Mouse (Mus musculus): ENCODE results near the gene Gdpd3.
"Not testable (repeated sequence)": the region's sequence is repeated elsewhere in the genome, so short reads cannot be mapped to it uniquely, and the experiment has no call there.

The Gdpd3 gene

DNA sequence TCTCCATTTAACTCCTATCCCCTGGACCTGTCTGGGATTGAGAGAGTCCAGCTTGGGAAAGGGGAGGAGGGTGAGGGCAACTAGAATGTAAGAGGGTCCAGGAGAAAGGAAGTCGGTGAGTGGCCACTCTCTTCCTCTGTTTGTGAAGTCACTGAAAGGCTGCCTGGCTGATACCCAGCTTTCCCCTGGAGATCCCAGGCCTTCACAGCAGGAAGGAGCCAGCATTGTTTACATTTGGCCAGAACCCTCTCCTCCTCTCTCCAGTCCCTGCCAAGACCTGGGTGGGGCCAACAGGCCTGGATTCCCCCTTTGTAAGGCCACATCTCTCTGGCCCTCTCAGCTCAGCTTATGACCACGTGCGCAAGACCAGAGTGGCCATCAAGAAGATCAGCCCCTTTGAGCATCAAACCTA, 5.7 kb upstream of the Gdpd3 start:
- no peak for DNase-seq (ENCODE audit: extremely low spot score, low read depth, low spot score)

GRCm38 (mm10) chr7:126760956-126761355, 5.2 kb upstream of the Gdpd3 start:
- DNase-seq (ENCODE audit: extremely low spot score, low read depth, low spot score), result no peak

GRCm38 (mm10) chr7:126761529-126762067, 4.5 kb upstream of the Gdpd3 start:
- no peak for DNase-seq (ENCODE audit: extremely low spot score, low read depth, low spot score)

GRCm38 (mm10) chr7:126762471-126763008, 3.6 kb upstream of the Gdpd3 start:
- no peak for DNase-seq (ENCODE audit: extremely low spot score, low read depth, low spot score)

DNA sequence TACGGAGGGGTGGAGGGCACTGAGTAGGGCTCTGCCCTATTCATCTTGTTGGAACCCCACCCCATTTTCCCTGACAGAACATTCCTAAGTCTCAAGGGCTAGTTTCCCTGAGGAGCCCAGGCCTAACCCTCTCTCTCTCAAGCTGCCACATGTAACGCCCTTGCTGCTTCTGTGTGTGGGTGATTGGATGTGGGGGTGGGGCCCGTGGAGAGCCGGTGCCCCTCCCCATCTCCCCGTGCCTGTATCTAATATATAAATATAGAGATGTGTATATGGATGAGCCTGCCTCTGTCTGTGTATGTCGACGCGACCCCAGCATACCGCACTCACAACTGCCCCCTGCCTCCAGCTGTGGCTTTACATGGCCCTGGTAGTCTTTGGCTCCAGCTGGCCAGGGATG, 594 bp upstream of the Gdpd3 start:
- DNase-seq (ENCODE audit: extremely low spot score, low read depth, low spot score), result no peak

GRCm38 (mm10) chr7:126767001-126767400, 867 bp downstream of the Gdpd3 start:
- DNase-seq (ENCODE audit: extremely low spot score, low read depth, low spot score), result no peak

- no peak for DNase-seq (ENCODE audit: extremely low spot score, low read depth, low spot score)
Observed at GRCm38 (mm10) chr7:126770784-126771183, 4.7 kb downstream of the Gdpd3 start.

- DNase-seq (ENCODE audit: extremely low spot score, low read depth, low spot score), result no peak
Observed at GRCm38 (mm10) chr7:126773351-126773750, 7.2 kb downstream of the Gdpd3 start.

DNA sequence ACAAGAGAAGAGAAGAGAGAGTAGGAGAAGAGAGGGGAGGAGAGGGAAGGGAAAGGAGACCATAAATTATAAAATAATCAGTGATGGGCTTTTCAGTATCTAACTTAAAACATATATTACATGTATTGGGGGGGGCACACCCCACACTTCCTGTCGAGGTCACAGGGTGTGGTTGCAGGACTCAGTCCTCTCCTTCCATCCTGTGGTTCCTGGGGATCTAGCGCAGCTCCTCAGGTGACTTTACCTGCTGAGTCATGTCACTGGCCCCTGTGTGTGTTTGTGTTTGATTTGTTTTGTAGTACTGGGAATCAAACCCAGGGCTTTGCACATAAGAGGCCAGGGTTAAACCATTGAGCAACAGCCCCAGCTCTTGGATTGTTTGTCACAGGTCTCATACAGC, 8.3 kb downstream of the Gdpd3 start:
- no peak for DNase-seq (ENCODE audit: extremely low spot score, low read depth, low spot score)

GRCm38 (mm10) chr7:126775185-126775977, 9.2 kb downstream of the Gdpd3 start:
- DNase-seq (ENCODE audit: extremely low spot score, low read depth, low spot score), result no peak

GRCm38 (mm10) chr7:126775978-126776234, 9.8 kb downstream of the Gdpd3 start:
- no peak for DNase-seq (ENCODE audit: extremely low spot score, low read depth, low spot score)

DNA sequence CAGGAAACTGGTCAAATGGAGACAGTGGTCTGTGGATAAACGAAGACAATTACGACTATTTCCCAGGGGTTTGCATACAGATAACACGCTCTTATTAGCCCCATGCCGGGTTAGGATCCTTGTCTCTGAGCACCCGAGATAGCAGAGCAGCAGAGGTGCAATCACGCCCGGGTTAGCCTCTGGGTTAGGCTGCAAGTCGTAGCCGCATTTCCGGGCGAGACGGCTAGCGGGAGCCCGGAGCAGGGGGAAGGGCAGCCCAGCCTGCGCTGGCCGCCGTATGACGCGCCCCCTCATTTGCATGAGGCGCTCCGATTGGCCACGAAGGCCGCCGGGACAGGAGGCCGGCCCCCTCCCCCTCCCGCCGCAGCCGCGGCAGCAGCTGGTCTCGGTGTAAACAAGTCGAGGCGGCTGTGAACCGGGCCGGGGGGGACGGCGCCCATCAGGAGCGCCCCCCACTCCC, 10.5 kb downstream of the Gdpd3 start, which contains the start of gene Ypel3:
Ypel3 (plus strand) TSS at position 358 of the 460 bp plus-strand sequence.
- DNase-seq (ENCODE audit: extremely low spot score, low read depth, low spot score), result no peak

DNA sequence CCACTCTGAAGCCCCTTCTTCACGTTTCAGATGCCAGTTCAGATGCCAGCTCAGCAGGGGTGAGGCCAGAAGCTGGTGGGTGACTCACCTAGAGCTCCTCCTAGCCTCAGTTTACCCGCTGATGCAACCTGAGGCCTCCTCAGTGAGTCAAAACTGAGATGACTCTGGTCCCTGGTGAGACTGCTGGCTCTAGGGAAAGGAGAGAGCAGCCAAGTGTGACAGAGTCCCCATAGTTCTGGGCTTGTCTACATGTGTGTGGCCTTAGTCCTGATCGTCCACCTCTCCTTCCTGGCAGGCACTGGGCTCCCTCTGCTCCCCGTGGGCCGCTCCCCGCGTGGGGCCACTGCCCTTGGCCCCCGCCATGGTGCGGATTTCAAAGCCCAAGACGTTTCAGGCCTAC, 11.3 kb downstream of the Gdpd3 start:
- no peak for DNase-seq (ENCODE audit: extremely low spot score, low read depth, low spot score)

GRCm38 (mm10) chr7:126778147-126778546, 12.0 kb downstream of the Gdpd3 start:
- no peak for DNase-seq (ENCODE audit: extremely low spot score, low read depth, low spot score)

DNA sequence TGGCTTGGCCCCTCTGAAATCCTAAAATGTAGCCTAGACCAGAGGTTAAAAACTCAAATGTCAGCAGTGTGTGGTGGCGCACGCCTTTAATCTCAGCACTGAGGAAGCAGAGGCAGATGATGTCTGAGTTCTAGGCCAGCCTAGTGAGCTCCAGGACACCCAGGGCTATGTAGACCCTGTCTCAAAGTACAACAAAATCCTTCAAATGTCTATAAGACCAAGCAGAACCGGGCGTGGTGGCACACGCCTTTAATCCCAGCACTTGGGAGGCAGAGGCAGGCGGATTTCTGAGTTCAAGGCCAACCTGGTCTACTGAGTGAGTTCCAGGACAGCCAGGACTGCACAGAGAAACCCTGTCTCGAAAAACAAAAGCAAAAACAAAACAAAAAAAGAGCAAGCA, 13.0 kb downstream of the Gdpd3 start:
- DNase-seq (ENCODE audit: extremely low spot score, low read depth, low spot score), result not testable (repeated sequence)

DNA sequence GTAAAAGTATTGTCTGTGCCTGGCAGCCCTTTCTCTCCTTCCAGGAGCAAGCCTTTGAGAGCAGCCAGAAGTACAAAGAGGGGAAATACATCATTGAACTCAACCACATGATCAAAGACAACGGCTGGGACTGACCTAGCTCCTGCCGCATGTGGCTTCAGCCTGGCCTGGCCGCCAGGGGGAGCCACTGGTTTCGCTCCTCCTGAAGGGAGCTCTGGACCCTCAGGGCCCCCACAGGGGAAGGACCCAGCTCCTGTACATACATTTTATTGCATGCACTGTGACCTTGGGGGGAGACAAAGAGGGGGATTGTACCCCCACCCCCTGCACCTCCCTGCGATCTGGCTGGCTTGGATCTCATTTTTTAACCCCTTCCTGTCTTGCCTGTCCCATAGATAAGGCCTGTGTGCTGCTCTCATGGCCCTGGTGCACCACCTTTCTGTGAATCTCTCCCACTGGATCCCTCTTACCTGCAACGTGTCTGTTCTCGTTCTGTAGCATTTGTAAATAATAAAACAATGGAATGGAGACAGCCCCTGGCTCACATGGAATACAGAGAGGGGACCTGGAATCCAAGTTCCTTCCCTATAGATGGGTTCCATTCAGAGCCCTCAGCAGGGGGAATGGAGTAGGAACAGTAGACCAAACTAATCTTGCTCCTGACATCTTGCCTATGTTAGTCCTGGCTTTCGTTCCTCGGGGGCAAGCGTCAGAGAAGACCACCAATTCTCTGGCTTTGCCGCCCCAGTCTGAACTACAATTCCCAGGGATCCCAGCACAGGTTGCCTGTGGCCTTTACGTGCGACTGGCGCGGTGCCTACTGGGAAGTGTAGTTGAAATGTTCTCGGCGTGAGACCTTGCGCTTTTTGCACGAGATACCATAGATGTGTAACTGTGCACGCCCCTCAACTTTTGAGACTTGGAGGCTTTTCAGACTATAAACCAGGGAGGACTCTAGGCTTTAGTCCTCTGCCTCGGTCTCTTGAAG, 14.1 kb downstream of the Gdpd3 start:
- peak; percentile 81 for DNase-seq (ENCODE audit: extremely low spot score, low read depth, low spot score)

- no peak for DNase-seq (ENCODE audit: extremely low spot score, low read depth, low spot score)
Observed at GRCm38 (mm10) chr7:126780971-126781635, 15.0 kb downstream of the Gdpd3 start, which contains the start of gene Tbx6. Tbx6 (plus strand) TSS chr7:126781483.

GRCm38 (mm10) chr7:126781661-126782370, 15.7 kb downstream of the Gdpd3 start:
- no peak for DNase-seq (ENCODE audit: extremely low spot score, low read depth, low spot score)

GRCm38 (mm10) chr7:126782693-126783092, 16.6 kb downstream of the Gdpd3 start:
- DNase-seq (ENCODE audit: extremely low spot score, low read depth, low spot score), result no peak

DNA sequence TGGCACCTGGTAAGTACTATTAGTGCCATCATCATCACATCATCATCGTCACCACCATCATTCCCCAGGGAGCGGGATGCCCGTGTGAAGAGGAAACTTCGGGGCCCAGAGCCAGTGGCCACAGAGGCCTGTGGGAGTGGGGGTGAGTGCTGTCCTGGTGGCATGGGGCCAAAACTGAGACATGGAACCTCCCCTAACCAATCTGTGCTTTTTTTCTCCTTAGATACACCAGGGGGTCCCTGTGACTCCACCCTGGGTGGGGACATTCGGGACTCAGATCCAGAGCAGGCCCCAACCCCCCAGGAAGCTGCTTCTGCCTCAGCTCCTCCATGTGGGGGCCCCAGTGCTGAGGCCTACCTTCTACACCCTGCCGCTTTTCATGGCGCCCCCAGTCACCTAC, 18.3 kb downstream of the Gdpd3 start:
- DNase-seq (ENCODE audit: extremely low spot score, low read depth, low spot score), result no peak

All from hindlimb bud, embryonic 11.5 days (tissue).